Mouse (Mus musculus) lung, embryonic 15.5 days (tissue): Measurements from ENCODE around the gene Gm20865. TPM values are rescaled to one million over a fixed set of nuclear protein-coding genes. Genes with fewer than 3 reads are reported as not detected.
"Not testable (repeated sequence)": the region's sequence is repeated elsewhere in the genome, so short reads cannot be mapped to it uniquely, and the experiment has no call there.

Experiments
- ATAC-seq: fragments of 200-750 bp; cut with Nextera tagmentation; 2 replicates; pipeline ENCODE4 v1.8.0; 2017; ENCODE audit warnings: moderate number of reproducible peaks, borderline replicate concordance; ENCODE audit not compliant: low FRiP score, low TSS enrichment; ENCODE audit errors: extremely low read depth
- H3K27ac ChIP-seq: fragments of 300-500 bp; sonication (generic); 2 replicates; pipeline ENCODE4 v1.5.1; 2015; ENCODE audit warnings: moderate library complexity, mild to moderate bottlenecking, inconsistent platforms
- H3K27me3 ChIP-seq: fragments of 300-500 bp; sonication (generic); 2 replicates; pipeline ENCODE4 v1.6.1; 2015; ENCODE audit warnings: inconsistent platforms
- H3K36me3 ChIP-seq: fragments of 300-500 bp; sonication (generic); 2 replicates; pipeline ENCODE4 v1.6.1; 2015; ENCODE audit warnings: inconsistent platforms
- H3K4me1 ChIP-seq: fragments of 300-500 bp; sonication (generic); 2 replicates; pipeline ENCODE4 v1.6.1; 2015; ENCODE audit warnings: inconsistent platforms
- H3K4me2 ChIP-seq: fragments of 300-500 bp; sonication (generic); 2 replicates; pipeline ENCODE4 v1.6.1; 2015; ENCODE audit warnings: inconsistent platforms, mild to moderate bottlenecking, moderate library complexity
- H3K4me3 ChIP-seq: fragments of 300-500 bp; sonication (generic); 2 replicates; pipeline ENCODE4 v1.5.1; 2015; ENCODE audit warnings: mild to moderate bottlenecking, inconsistent platforms
- H3K9ac ChIP-seq: fragments of 300-500 bp; sonication (generic); 2 replicates; pipeline ENCODE4 v1.6.1; 2015; ENCODE audit warnings: inconsistent platforms
- H3K9me3 ChIP-seq: fragments of 300-500 bp; sonication (generic); 2 replicates; pipeline ENCODE4 v1.6.1; 2016; ENCODE audit warnings: inconsistent platforms
- WGBS: fragments of 180-500 bp; shearing (Covaris S2); methylation state at CpG from one replicate; pipeline ENCODE4 v1.1.7; 2015; 5-methylcytosine and 5-hydroxymethylcytosine counted together
- polyA plus RNA-seq: library from polyadenylated mRNA; unstranded; fragments of >200 nt; fragmentation: Nextera tagmentation; extraction: Ambion mirVana; gene quantifications from 2 replicates; pipeline ENCODE4 v1.2.1, GENCODE M21; 2015

Gene Gm20865
- polyA plus RNA-seq: not detected in 2 replicates

- not testable (repeated sequence) for H3K4me2 ChIP-seq, H3K9ac ChIP-seq, H3K27me3 ChIP-seq, ATAC-seq, H3K9me3 ChIP-seq, H3K27ac ChIP-seq, H3K4me3 ChIP-seq, H3K36me3 ChIP-seq, H3K4me1 ChIP-seq
- no CpG with 5 or more reads among the region's 3 CpGs for WGBS
Measured at GRCm38 (mm10) chrY:21241275-21241674, at the start of gene Gm20865. Gene Gm20865, plus strand, starts transcription at chrY:21241575.

Other genes starting within 250 kb of the Gm20865 start
- gene Gm29866, start 247.9 kb upstream of the Gm20865 start, polyA plus RNA-seq: not detected in 2 replicates
- not detected in 2 replicates for gene Gm20909, start 77.0 kb upstream of the Gm20865 start, polyA plus RNA-seq